In genomic region chr2:11422384-11422783, GRCm38 (mm10) we compare ENCODE assay signal across 12 mouse cellular contexts.
DNase-seq lines count a peak whose midpoint lies in the region; ATAC-seq and TF ChIP-seq lines count a peak whose summit lies in the region.
"Had no signal": no experiment of that assay in that cellular context is flagged by ENCODE, and none has a peak within 500 bp of the region (broad histone marks: within the 10 kb centered on the region; RNA-seq: fewer than 3 reads in every experiment).

No protein-coding gene starts in this region.

- no peak for DNase-seq in layer of hippocampus, adult 2 months (ENCODE audit: low spot score in 2 of 2)
- DNase-seq in layer of hippocampus, postnatal 10 days (ENCODE audit: low spot score in 2 of 2), result no peak
- DNase-seq in 416B (ENCODE audit: low read depth), result peak; percentile 8
- DNase-seq in embryo, embryonic 11 days, result no peak
- no peak for DNase-seq in right cerebral cortex, postnatal 4 days
- no peak for DNase-seq in right cerebral cortex, postnatal 36 days (ENCODE audit: low spot score in 2 of 2)
- DNase-seq: cerebellum, postnatal 14 days had no signal

- peaks cover 4% of the 10 kb centered on the region; the same call in 1 of the 2 replicates for H3K27me3 ChIP-seq in E14TG2a.4 (ENCODE audit: insufficient read depth, low read length)
- H3K27me3 ChIP-seq: embryonic facial prominence, embryonic 15.5 days; hindbrain, embryonic 13.5 days had no signal

- 0 out of 2 replicates have a peak, but pooled peaks have one; percentile 42 for ATAC-seq in common myeloid progenitor, adult 5-6 weeks (replicated peaks; ENCODE audit: low read depth, poor library complexity, severe bottlenecking)

- no peaks in the 10 kb centered on the region for H3K9me3 ChIP-seq in E14TG2a.4 (ENCODE audit: low read length)
- H3K9me3 ChIP-seq: embryonic facial prominence, embryonic 15.5 days; heart, embryonic 10.5 days; hindbrain, embryonic 13.5 days had no signal

- TF ChIP-seq CTCF in layer of hippocampus, adult 2 months (conservative IDR thresholded peaks at IDR 0.05), result peak; percentile 60
- peak; percentile 72 for TF ChIP-seq CTCF in E14TG2a.4 (conservative IDR thresholded peaks at IDR 0.05; ENCODE audit: low read length)

- H3K36me3 ChIP-seq in E14TG2a.4 (ENCODE audit: insufficient read depth, low read length), result no peaks in the 10 kb centered on the region
- H3K36me3 ChIP-seq: embryonic facial prominence, embryonic 15.5 days; heart, embryonic 10.5 days; hindbrain, embryonic 13.5 days had no signal

- H3K4me1 ChIP-seq in E14TG2a.4 (replicated peaks; ENCODE audit: low read depth, low read length), result peaks cover 8% of the 10 kb centered on the region

- H3K27ac ChIP-seq in layer of hippocampus, adult 2 months, result no peak overlapping the region
- H3K27ac ChIP-seq: embryonic facial prominence, embryonic 15.5 days; heart, embryonic 10.5 days; hindbrain, embryonic 13.5 days had no signal

- no peak overlapping the region for H3K4me3 ChIP-seq in layer of hippocampus, adult 2 months
- H3K4me3 ChIP-seq in E14TG2a.4 (replicated peaks; ENCODE audit: low read length), result no peak overlapping the region
- H3K4me3 ChIP-seq: embryonic facial prominence, embryonic 15.5 days; heart, embryonic 10.5 days; hindbrain, embryonic 13.5 days had no signal
